Mouse (Mus musculus): ENCODE results near the gene Nrxn3. TPM values are rescaled to one million over a fixed set of nuclear protein-coding genes. Genes with fewer than 3 reads are reported as not detected.

Gene Nrxn3
- polyA plus RNA-seq, 1 experiment from 2014 or later, result 5.0 TPM

GRCm38 (mm10) chr12:89933630-89934029, 1211.0 kb downstream of the Nrxn3 start:
- DNase-seq (ENCODE audit: low spot score) (no peak), ATAC-seq (replicated peaks; ENCODE audit: low FRiP score, low TSS enrichment, low read depth) (no peak)
- Histone ChIP-seq H3K27me3 (replicated peaks; ENCODE audit: control insufficient read depth, insufficient read depth, low read length) (no peaks in the 10 kb centered on the region), H3K4me1 (replicated peaks; ENCODE audit: control insufficient read depth, insufficient read depth, low read length) (no peaks in the 10 kb centered on the region), H3K27ac (ENCODE audit: low read depth) (no peak overlapping the region), H3K9me3 (ENCODE audit: control insufficient read depth, low read length) (no peaks in the 10 kb centered on the region), H3K4me2 (ENCODE audit: low read length) (no peak overlapping the region), H3K36me3 (ENCODE audit: control insufficient read depth, insufficient read depth, low read length) (no peaks in the 10 kb centered on the region), H3K9ac (ENCODE audit: low read length) (no peak overlapping the region), H3K4me3 (ENCODE audit: low read depth, low read length) (no peak overlapping the region)
- 85% methylated on average over 5 of the region's 5 CpGs for WGBS

GRCm38 (mm10) chr12:89940746-89941145, 1218.1 kb downstream of the Nrxn3 start:
- Histone ChIP-seq H3K4me1 (replicated peaks; ENCODE audit: control insufficient read depth, insufficient read depth, low read length) (no peaks in the 10 kb centered on the region), H3K36me3 (ENCODE audit: control insufficient read depth, insufficient read depth, low read length) (no peaks in the 10 kb centered on the region), H3K27me3 (replicated peaks; ENCODE audit: control insufficient read depth, insufficient read depth, low read length) (no peaks in the 10 kb centered on the region), H3K9me3 (ENCODE audit: control insufficient read depth, low read length) (no peaks in the 10 kb centered on the region), H3K27ac (ENCODE audit: low read depth) (no peak overlapping the region), H3K4me3 (ENCODE audit: low read depth, low read length) (no peak overlapping the region), H3K9ac (ENCODE audit: low read length) (no peak overlapping the region), H3K4me2 (ENCODE audit: low read length) (no peak overlapping the region)
- WGBS, result 71% methylated on average over 2 of the region's 2 CpGs
- DNase-seq (ENCODE audit: low spot score), result no peak
- no peak for ATAC-seq (replicated peaks; ENCODE audit: low FRiP score, low TSS enrichment, low read depth)

- Histone ChIP-seq H3K4me2 (ENCODE audit: low read length) (no peak overlapping the region), H3K36me3 (ENCODE audit: control insufficient read depth, insufficient read depth, low read length) (no peaks in the 10 kb centered on the region), H3K4me1 (replicated peaks; ENCODE audit: control insufficient read depth, insufficient read depth, low read length) (no peaks in the 10 kb centered on the region), H3K27ac (ENCODE audit: low read depth) (no peak overlapping the region), H3K9ac (ENCODE audit: low read length) (no peak overlapping the region), H3K4me3 (ENCODE audit: low read depth, low read length) (no peak overlapping the region), H3K27me3 (replicated peaks; ENCODE audit: control insufficient read depth, insufficient read depth, low read length) (no peaks in the 10 kb centered on the region), H3K9me3 (ENCODE audit: control insufficient read depth, low read length) (no peaks in the 10 kb centered on the region)
- DNase-seq (ENCODE audit: low spot score) (no peak), ATAC-seq (replicated peaks; ENCODE audit: low FRiP score, low TSS enrichment, low read depth) (no peak)
- 88% methylated on average over 2 of the region's 2 CpGs for WGBS
Observed at GRCm38 (mm10) chr12:89945911-89946502, 1223.3 kb downstream of the Nrxn3 start.

- Histone ChIP-seq H3K27me3 (replicated peaks; ENCODE audit: control insufficient read depth, insufficient read depth, low read length) (no peaks in the 10 kb centered on the region), H3K9ac (ENCODE audit: low read length) (no peak overlapping the region), H3K36me3 (ENCODE audit: control insufficient read depth, insufficient read depth, low read length) (no peaks in the 10 kb centered on the region), H3K4me2 (ENCODE audit: low read length) (no peak overlapping the region), H3K4me1 (replicated peaks; ENCODE audit: control insufficient read depth, insufficient read depth, low read length) (no peaks in the 10 kb centered on the region), H3K27ac (ENCODE audit: low read depth) (no peak overlapping the region), H3K9me3 (ENCODE audit: control insufficient read depth, low read length) (no peaks in the 10 kb centered on the region), H3K4me3 (ENCODE audit: low read depth, low read length) (no peak overlapping the region)
- 70% methylated on average over 5 of the region's 5 CpGs for WGBS
- no peak for DNase-seq (ENCODE audit: low spot score)
- no peak for ATAC-seq (replicated peaks; ENCODE audit: low FRiP score, low TSS enrichment, low read depth)
Observed at GRCm38 (mm10) chr12:89946522-89946921, 1223.8 kb downstream of the Nrxn3 start.

GRCm38 (mm10) chr12:89953237-89953636, 1230.6 kb downstream of the Nrxn3 start:
- no peaks in the 10 kb centered on the region for H3K9me3 ChIP-seq (ENCODE audit: control insufficient read depth, low read length)
- H3K4me1 ChIP-seq (replicated peaks; ENCODE audit: control insufficient read depth, insufficient read depth, low read length), result no peaks in the 10 kb centered on the region; the same call in 1 of the 2 replicates
- H3K4me3 ChIP-seq (ENCODE audit: low read depth, low read length), result no peak overlapping the region
- H3K4me2 ChIP-seq (ENCODE audit: low read length), result no peak overlapping the region
- H3K27ac ChIP-seq (ENCODE audit: low read depth), result no peak overlapping the region
- no peak for ATAC-seq (replicated peaks; ENCODE audit: low FRiP score, low TSS enrichment, low read depth)
- no peak overlapping the region for H3K9ac ChIP-seq (ENCODE audit: low read length)
- DNase-seq (ENCODE audit: low spot score), result no peak
- no peaks in the 10 kb centered on the region for H3K27me3 ChIP-seq (replicated peaks; ENCODE audit: control insufficient read depth, insufficient read depth, low read length)
- no peaks in the 10 kb centered on the region for H3K36me3 ChIP-seq (ENCODE audit: control insufficient read depth, insufficient read depth, low read length)

GRCm38 (mm10) chr12:89953649-89954048, 1231.0 kb downstream of the Nrxn3 start:
- Histone ChIP-seq H3K4me1 (replicated peaks; ENCODE audit: control insufficient read depth, insufficient read depth, low read length) (no peaks in the 10 kb centered on the region; the same call in 1 of the 2 replicates), H3K27ac (ENCODE audit: low read depth) (no peak overlapping the region), H3K9ac (ENCODE audit: low read length) (no peak overlapping the region), H3K36me3 (ENCODE audit: control insufficient read depth, insufficient read depth, low read length) (no peaks in the 10 kb centered on the region), H3K27me3 (replicated peaks; ENCODE audit: control insufficient read depth, insufficient read depth, low read length) (no peaks in the 10 kb centered on the region), H3K4me3 (ENCODE audit: low read depth, low read length) (no peak overlapping the region), H3K4me2 (ENCODE audit: low read length) (no peak overlapping the region), H3K9me3 (ENCODE audit: control insufficient read depth, low read length) (no peaks in the 10 kb centered on the region)
- DNase-seq (ENCODE audit: low spot score), result no peak
- 37% methylated on average over 3 of the region's 3 CpGs for WGBS
- ATAC-seq (replicated peaks; ENCODE audit: low FRiP score, low TSS enrichment, low read depth), result no peak

- Histone ChIP-seq H3K4me3 (ENCODE audit: low read depth, low read length) (no peak overlapping the region), H3K27me3 (replicated peaks; ENCODE audit: control insufficient read depth, insufficient read depth, low read length) (no peaks in the 10 kb centered on the region), H3K9me3 (ENCODE audit: control insufficient read depth, low read length) (no peaks in the 10 kb centered on the region), H3K27ac (ENCODE audit: low read depth) (no peak overlapping the region), H3K4me1 (replicated peaks; ENCODE audit: control insufficient read depth, insufficient read depth, low read length) (no peaks in the 10 kb centered on the region; the same call in 1 of the 2 replicates), H3K4me2 (ENCODE audit: low read length) (no peak overlapping the region), H3K9ac (ENCODE audit: low read length) (no peak overlapping the region), H3K36me3 (ENCODE audit: control insufficient read depth, insufficient read depth, low read length) (no peaks in the 10 kb centered on the region)
- DNase-seq (ENCODE audit: low spot score) (no peak), ATAC-seq (replicated peaks; ENCODE audit: low FRiP score, low TSS enrichment, low read depth) (no peak)
- WGBS, result 74% methylated on average over 5 of the region's 5 CpGs
Observed at GRCm38 (mm10) chr12:89954441-89955070, 1231.9 kb downstream of the Nrxn3 start.

- Histone ChIP-seq H3K4me2 (ENCODE audit: low read length) (no peak overlapping the region), H3K9ac (ENCODE audit: low read length) (no peak overlapping the region), H3K4me3 (ENCODE audit: low read depth, low read length) (no peak overlapping the region), H3K4me1 (replicated peaks; ENCODE audit: control insufficient read depth, insufficient read depth, low read length) (no peaks in the 10 kb centered on the region), H3K36me3 (ENCODE audit: control insufficient read depth, insufficient read depth, low read length) (no peaks in the 10 kb centered on the region), H3K27me3 (replicated peaks; ENCODE audit: control insufficient read depth, insufficient read depth, low read length) (no peaks in the 10 kb centered on the region), H3K27ac (ENCODE audit: low read depth) (no peak overlapping the region), H3K9me3 (ENCODE audit: control insufficient read depth, low read length) (no peaks in the 10 kb centered on the region)
- 83% methylated on average over 1 of the region's 1 CpGs for WGBS
- no peak for DNase-seq (ENCODE audit: low spot score)
- ATAC-seq (replicated peaks; ENCODE audit: low FRiP score, low TSS enrichment, low read depth), result no peak
Observed at GRCm38 (mm10) chr12:89963073-89963472, 1240.4 kb downstream of the Nrxn3 start.

GRCm38 (mm10) chr12:89976648-89977047, 1254.0 kb downstream of the Nrxn3 start:
- Histone ChIP-seq H3K27me3 (replicated peaks; ENCODE audit: control insufficient read depth, insufficient read depth, low read length) (no peaks in the 10 kb centered on the region), H3K27ac (ENCODE audit: low read depth) (no peak overlapping the region), H3K4me2 (ENCODE audit: low read length) (no peak overlapping the region), H3K36me3 (ENCODE audit: control insufficient read depth, insufficient read depth, low read length) (no peaks in the 10 kb centered on the region), H3K4me3 (ENCODE audit: low read depth, low read length) (no peak overlapping the region), H3K9me3 (ENCODE audit: control insufficient read depth, low read length) (no peaks in the 10 kb centered on the region), H3K9ac (ENCODE audit: low read length) (no peak overlapping the region), H3K4me1 (replicated peaks; ENCODE audit: control insufficient read depth, insufficient read depth, low read length) (no peaks in the 10 kb centered on the region)
- ATAC-seq (replicated peaks; ENCODE audit: low FRiP score, low TSS enrichment, low read depth), result no peak
- DNase-seq (ENCODE audit: low spot score), result no peak
- WGBS, result 93% methylated on average over 4 of the region's 4 CpGs
